Mouse (Mus musculus): ENCODE measurements around the gene Htra2.

Gene Htra2

DNA sequence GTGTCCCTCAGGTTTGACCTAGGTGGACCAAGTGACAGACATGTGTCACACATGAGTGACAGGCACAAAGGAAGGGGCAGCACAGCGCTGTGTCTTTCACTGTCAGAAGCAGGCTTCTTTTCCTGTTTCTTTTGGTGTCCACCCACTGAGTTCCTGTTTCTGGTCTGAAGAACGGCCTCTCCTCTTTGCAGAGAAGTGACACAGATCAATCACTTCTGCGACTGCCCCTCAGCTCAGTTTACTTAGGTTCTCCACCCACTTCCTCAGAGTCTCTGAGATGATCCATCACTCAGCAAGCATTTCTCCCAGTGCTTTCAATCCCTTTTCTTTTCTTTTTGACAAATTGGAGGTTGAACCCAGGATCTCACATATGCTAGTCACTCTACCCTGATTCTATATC lies 46.4 kb downstream of the Htra2 start:
- no peak for DNase-seq (ENCODE audit: low spot score in 2 of 2)

DNA sequence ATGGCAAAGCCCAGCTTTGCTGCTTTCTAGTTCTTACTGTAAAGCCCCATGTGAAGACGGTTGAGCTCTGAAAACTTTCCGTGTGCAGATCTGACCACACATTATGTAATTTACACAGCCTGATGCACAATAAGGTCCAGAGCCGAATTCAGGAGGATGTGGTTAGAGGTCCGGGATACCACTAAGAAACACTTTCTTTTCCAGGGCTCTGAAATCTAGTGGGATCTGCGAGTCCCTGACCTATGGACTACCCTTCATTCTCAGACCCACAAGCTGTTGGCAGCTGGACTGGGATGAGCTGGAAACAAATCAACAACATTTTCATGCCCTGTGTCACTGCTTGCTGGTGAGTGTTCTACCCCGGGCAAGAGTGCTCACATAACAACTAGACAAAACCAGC lies 49.0 kb downstream of the Htra2 start:
- no peak for DNase-seq (ENCODE audit: low spot score in 2 of 2)

DNA sequence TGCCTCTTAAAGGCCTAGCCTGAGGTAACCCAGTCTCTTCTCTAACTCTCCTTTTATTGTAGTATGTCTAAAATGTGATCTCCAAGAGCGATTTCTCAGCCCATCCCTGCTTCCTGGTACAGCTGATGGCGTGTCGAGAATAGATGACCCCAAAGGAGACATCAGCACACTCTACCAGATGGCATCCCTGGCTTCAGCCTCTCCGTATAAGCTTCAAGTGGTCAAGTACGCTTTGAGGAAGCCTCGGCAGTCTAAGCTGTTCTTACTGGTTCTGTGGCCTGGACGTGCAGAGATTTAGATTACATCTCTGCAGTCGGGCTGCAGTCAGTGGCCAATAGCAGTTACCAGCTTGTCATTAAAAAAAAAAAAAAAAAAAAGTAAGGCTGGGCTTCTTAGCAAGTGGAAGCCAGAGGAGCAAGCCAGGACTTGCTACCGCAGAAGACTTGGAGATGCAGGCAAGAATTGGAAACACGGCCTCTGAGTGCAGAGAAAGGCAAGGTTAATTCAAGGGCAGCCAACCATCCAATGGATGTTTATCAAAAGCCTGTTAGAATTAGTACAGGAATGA lies 49.5 kb downstream of the Htra2 start:
- no peak for DNase-seq (ENCODE audit: low spot score in 2 of 2)

DNA sequence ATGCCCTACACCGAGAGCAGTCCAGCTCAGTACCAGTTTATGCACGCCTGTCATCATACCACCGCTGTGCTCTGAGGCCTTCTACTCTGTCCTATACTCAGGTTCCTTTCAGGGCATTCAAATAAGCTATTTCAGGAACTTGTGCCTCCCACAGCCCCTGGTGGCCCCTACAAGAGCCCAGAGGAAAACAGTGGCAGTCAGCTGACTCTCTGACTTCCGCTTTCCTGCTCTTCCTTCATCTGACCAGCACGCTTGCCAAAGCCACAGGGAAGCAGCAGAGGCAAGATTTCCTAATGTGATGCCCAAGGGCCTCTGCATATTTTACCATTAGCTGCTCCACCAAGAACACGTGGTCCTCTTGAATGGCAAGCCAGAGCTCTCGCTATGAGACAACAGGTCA lies 50.2 kb downstream of the Htra2 start:
- DNase-seq (ENCODE audit: low spot score in 2 of 2): no peak

DNA sequence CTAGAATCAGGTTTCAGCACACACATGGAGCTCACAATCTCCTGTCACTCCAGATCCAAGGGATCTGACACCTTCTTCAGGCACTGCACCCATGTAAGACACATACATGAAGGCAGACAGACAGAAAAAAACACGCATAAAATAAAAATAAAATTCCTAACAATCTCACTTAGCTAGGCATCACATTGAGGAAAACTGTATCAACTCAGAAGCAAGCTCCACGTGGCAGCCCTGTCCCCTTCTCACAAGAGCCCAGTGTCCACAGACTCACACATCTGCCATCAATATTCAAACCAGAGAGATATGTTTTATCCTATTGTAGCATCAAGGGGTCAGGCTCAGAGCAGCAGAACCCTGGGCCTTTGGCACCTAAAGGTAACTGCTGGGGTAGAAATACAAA lies 50.8 kb downstream of the Htra2 start:
- DNase-seq (ENCODE audit: low spot score in 2 of 2): no peak

DNA sequence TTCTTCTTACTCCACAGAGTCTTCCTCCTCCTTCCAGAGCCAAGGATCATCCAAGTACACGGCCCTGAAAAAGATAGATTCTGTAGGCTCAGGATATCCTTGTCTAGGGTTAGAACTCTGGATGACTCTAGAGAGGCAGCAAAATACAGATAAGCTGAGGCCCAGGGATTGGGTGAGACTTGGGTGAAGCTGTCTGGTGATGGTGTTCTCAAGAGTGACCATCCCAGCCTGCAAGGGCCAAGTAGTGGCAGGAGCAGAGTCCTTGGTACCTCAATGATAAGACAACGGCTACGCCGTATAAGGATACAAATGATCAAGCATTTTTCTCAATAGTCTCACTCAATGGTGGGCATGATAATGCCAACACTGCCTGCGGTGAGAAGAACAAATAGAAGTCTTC lies 51.2 kb downstream of the Htra2 start:
- no peak for DNase-seq (ENCODE audit: low spot score in 2 of 2)

DNA sequence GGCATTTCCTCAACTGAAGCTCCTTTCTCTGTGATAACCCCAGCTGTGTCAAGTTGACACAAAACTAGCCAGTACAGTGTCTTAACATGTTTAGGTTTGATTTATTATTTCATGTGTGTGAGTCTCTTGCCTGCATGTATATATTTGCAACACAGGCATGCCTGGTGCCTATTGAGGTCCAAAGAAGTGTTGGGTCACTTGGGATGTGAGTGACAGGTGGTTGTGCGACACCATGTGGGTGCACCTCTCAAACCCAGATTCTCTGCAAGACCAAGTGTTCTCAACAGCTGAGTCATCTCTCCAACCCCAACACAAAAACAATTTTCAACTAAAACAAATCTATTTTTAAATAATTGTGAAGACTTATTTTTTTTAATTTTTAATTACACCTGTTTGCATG lies 52.0 kb downstream of the Htra2 start:
- DNase-seq (ENCODE audit: low spot score in 2 of 2): no peak

Data from cerebellum, postnatal 4 days (tissue).